Mouse (Mus musculus): ENCODE measurements around the gene Camta1.

DNA sequence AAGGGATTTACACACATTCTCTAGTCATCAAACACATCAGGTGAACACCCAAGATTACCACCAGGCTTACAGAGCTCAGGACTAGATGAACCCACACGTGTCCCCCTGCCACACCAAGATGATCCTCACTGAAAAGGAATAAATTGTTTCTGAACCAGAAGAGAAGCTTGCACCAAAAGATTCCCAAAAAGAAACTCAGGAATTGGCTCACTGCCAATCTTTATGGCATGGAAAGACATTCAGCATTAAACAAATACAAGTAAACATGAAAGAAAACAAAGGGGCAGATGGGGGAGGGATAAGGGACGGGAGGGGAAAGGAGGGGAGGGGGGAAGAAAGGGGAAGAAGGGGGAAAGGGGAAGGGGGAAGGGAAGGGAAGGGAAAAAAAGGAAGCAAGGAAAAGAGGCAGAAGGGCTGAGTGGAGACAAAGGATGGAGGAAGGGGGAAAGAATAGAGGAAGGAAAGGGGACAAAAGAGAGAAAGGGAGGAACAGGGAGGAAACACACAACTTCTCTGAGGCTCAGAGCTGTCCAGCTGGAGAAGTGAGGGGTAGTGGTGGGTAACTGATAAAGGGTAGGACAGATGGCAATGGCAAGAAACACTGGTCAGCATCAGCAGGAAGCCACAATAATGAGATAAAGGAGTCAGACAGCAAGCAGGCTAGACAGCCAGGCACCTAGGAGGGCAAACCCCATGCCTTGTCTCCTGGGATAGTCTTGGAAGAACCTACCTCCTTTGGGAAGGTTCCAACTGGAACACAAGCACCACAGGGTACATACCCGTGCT lies 43.5 kb downstream of the Camta1 start:
- TF ChIP-seq POLR2A (IDR thresholded peaks at IDR 0.05; ENCODE audit: low read depth, low read length) = no peak
- no peak for TF ChIP-seq CTCF (conservative IDR thresholded peaks at IDR 0.05; ENCODE audit: insufficient read depth, insufficient read length, low read depth, low read length)
